Mouse (Mus musculus) embryonic facial prominence, embryonic 12.5 days (tissue): ENCODE measurements around the gene Gm7579. TPM values are rescaled to one million over a fixed set of nuclear protein-coding genes. Genes with fewer than 3 reads are reported as not detected.
"Not testable (repeated sequence)": the region's sequence is repeated elsewhere in the genome, so short reads cannot be mapped to it uniquely, and the experiment has no call there.

ENCODE experiments used
- ATAC-seq: fragments of 200-750 bp; cut with Nextera tagmentation; 2 replicates; pipeline ENCODE4 v1.8.0; 2017; ENCODE audit not compliant: insufficient number of reproducible peaks, insufficient read depth, low FRiP score, low TSS enrichment
- H3K27ac ChIP-seq: fragments of 300-500 bp; sonication (generic); 2 replicates; pipeline ENCODE4 v1.5.1; 2016; ENCODE audit warnings: mild to moderate bottlenecking
- H3K27me3 ChIP-seq: fragments of 300-500 bp; sonication (generic); 2 replicates; pipeline ENCODE4 v1.6.1; 2016; ENCODE audit warnings: mild to moderate bottlenecking, moderate library complexity
- H3K36me3 ChIP-seq: fragments of 300-500 bp; sonication (generic); 2 replicates; pipeline ENCODE4 v1.6.1; 2016; ENCODE audit warnings: mild to moderate bottlenecking
- H3K4me1 ChIP-seq: fragments of 300-500 bp; sonication (generic); 2 replicates; pipeline ENCODE4 v1.6.1; 2016
- H3K4me2 ChIP-seq: fragments of 300-500 bp; sonication (generic); replicated peaks from 2 replicates; pipeline ENCODE4 v1.6.1; 2016; ENCODE audit warnings: mild to moderate bottlenecking, moderate library complexity
- H3K4me3 ChIP-seq: fragments of 300-500 bp; sonication (generic); 2 replicates; pipeline ENCODE4 v1.5.1; 2016; ENCODE audit warnings: mild to moderate bottlenecking
- H3K9ac ChIP-seq: fragments of 300-500 bp; sonication (generic); 2 replicates; pipeline ENCODE4 v1.6.1; 2016; ENCODE audit warnings: mild to moderate bottlenecking, moderate library complexity
- H3K9me3 ChIP-seq: fragments of 300-500 bp; sonication (generic); 2 replicates; pipeline ENCODE4 v1.6.1; 2016; ENCODE audit warnings: mild to moderate bottlenecking, moderate library complexity
- WGBS: fragments of 180-500 bp; shearing (Covaris S2); methylation state at CpG from one replicate; pipeline ENCODE4 v1.1.7; 2016; 5-methylcytosine and 5-hydroxymethylcytosine counted together
- polyA plus RNA-seq: library from polyadenylated mRNA; unstranded; fragments of >200 nt; fragmentation: Nextera tagmentation; extraction: Ambion mirVana; gene quantifications from 2 replicates; pipeline ENCODE4 v1.2.1, GENCODE M21; 2016

Gene Gm7579
- not detected in 2 replicates for polyA plus RNA-seq

DNA sequence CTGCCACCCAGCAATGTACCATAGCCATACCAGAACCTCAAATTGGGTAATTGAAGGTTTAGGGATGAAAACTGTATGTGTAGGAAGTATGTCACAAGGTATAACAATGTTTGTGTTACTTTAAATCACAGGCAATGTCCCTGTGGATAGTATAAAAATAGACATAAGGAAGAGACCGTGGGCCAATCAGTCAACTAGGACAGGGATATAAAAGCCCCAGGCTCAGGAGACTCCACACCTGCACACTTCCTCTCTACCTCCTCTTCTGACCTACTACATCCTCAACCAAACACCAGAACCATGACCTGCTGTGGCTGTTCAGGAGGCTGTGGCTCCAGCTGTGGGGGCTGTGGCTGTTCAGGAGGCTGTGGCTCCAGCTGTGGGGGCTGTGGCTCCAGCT lies at the start of gene Gm7579:
Gene Gm7579, plus strand, starts transcription at position 301 of the 400 bp plus-strand sequence.
- H3K27ac ChIP-seq: no peak within 1 kb of the TSS
- H3K4me3 ChIP-seq: no peak within 1 kb of the TSS
- no peaks in the 10 kb centered on the region for H3K36me3 ChIP-seq
- ATAC-seq: no peak
- H3K27me3 ChIP-seq: no peaks in the 10 kb centered on the region
- 78% methylated on average over 1 of the region's 1 CpGs for WGBS
- no peaks in the 10 kb centered on the region for H3K9me3 ChIP-seq
- no peak within 1 kb of the TSS for H3K4me2 ChIP-seq
- no peak within 1 kb of the TSS for H3K9ac ChIP-seq
- H3K4me1 ChIP-seq: no peaks in the 10 kb centered on the region

- ATAC-seq, H3K4me2 ChIP-seq, H3K36me3 ChIP-seq, H3K9ac ChIP-seq, H3K4me1 ChIP-seq, H3K27me3 ChIP-seq, H3K4me3 ChIP-seq, H3K9me3 ChIP-seq, H3K27ac ChIP-seq: not testable (repeated sequence)
Observed at GRCm38 (mm10) chr7:142165639-142166038, 46.0 kb upstream of the Gm7579 start, which contains the start of gene Gm4553. Gene Gm4553, minus strand, starts transcription at chr7:142165739.

DNA sequence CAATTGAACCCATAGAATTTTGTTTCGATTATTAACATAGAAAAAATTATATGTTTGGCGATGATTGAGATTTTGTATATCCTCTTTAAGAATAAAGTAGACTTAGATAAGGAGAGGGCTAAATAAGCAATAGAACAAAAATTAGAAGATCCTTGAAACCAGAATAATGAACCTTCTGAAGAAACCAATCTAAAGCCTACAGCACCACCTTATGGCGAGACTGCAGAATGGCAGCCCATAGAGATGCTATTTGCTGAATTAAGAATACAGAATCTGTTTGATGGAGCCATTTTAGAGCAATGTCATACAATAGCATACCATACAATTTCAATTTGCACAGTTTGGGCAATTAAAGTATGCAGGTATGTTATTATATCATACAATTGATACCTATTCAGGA lies 41.8 kb upstream of the Gm7579 start:
- no peaks in the 10 kb centered on the region for H3K27me3 ChIP-seq
- no peak for ATAC-seq
- WGBS: 43% methylated on average over 3 of the region's 3 CpGs
- no peak overlapping the region for H3K9ac ChIP-seq
- H3K27ac ChIP-seq: no peak overlapping the region
- H3K4me3 ChIP-seq: no peak overlapping the region
- no peaks in the 10 kb centered on the region for H3K9me3 ChIP-seq
- no peak overlapping the region for H3K4me2 ChIP-seq
- no peaks in the 10 kb centered on the region for H3K36me3 ChIP-seq
- H3K4me1 ChIP-seq: no peaks in the 10 kb centered on the region

- not testable (repeated sequence) for H3K4me3 ChIP-seq, H3K4me2 ChIP-seq, H3K27me3 ChIP-seq, H3K36me3 ChIP-seq, H3K9me3 ChIP-seq, H3K27ac ChIP-seq, H3K9ac ChIP-seq, H3K4me1 ChIP-seq, ATAC-seq
Observed at GRCm38 (mm10) chr7:142175905-142176304, 35.8 kb upstream of the Gm7579 start, which contains the start of gene Krtap5-2. Gene Krtap5-2, minus strand, starts transcription at chr7:142176005.

DNA sequence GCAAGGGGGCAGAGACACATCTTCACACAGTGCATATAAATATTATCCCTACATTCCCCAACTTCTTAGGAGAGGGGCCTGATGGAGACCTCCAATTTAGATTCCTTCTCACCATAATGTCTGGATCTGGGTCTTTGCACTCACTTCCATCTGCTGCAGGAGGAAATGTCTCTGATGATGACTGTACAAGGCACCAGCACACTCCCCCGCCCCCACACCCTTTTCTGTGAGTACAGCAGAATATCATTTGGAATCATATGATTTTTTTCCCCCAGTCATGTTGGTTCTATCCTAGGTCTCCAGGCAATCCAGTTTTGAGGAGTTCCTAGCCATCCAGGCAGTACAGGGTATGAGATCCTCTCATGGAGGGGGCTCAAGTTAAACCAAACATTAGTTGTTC lies 33.0 kb upstream of the Gm7579 start:
- no peaks in the 10 kb centered on the region for H3K4me1 ChIP-seq
- H3K27me3 ChIP-seq: no peaks in the 10 kb centered on the region
- H3K9me3 ChIP-seq: no peaks in the 10 kb centered on the region
- H3K27ac ChIP-seq: no peak overlapping the region
- WGBS: 82% methylated on average over 1 of the region's 1 CpGs
- no peaks in the 10 kb centered on the region for H3K36me3 ChIP-seq
- no peak overlapping the region for H3K4me3 ChIP-seq
- no peak overlapping the region for H3K4me2 ChIP-seq
- no peak for ATAC-seq
- no peak overlapping the region for H3K9ac ChIP-seq

GRCm38 (mm10) chr7:142181021-142181420 lies 30.6 kb upstream of the Gm7579 start:
- Histone ChIP-seq H3K4me2 (no peak overlapping the region), H3K9me3 (no peaks in the 10 kb centered on the region), H3K9ac (no peak overlapping the region), H3K27ac (no peak overlapping the region), H3K27me3 (no peaks in the 10 kb centered on the region), H3K36me3 (no peaks in the 10 kb centered on the region), H3K4me3 (no peak overlapping the region), H3K4me1 (no peaks in the 10 kb centered on the region)
- no peak for ATAC-seq
- 67% methylated on average over 1 of the region's 1 CpGs for WGBS

DNA sequence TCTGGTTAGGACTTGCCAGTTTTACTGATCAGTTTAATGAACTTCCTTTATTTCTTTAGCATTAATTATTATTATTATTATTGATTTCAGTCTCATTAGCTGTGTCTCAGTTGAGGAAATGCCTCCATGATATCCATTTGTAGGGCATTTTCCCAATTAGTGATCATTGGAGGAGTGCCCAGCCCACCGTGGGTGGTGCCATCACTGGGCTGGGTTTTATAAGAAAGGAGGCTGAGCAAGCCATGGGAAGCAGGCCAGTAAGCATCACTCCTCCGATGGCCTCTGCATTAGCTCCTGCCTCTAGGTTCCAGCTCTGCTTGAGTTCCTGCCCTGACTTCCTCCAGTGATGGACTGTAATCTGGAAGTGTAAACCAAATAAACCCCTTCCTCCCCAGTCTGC lies 23.5 kb upstream of the Gm7579 start:
- H3K27me3 ChIP-seq: 0 out of 2 replicates have a peak, but pooled peaks cover 4% of the 10 kb centered on the region
- ATAC-seq: no peak
- no peaks in the 10 kb centered on the region for H3K9me3 ChIP-seq
- H3K36me3 ChIP-seq: no peaks in the 10 kb centered on the region
- WGBS: 76% methylated on average over 2 of the region's 2 CpGs
- no peak overlapping the region for H3K9ac ChIP-seq
- no peak overlapping the region for H3K4me2 ChIP-seq
- no peak overlapping the region for H3K27ac ChIP-seq
- no peak overlapping the region for H3K4me3 ChIP-seq
- no peaks in the 10 kb centered on the region for H3K4me1 ChIP-seq

DNA sequence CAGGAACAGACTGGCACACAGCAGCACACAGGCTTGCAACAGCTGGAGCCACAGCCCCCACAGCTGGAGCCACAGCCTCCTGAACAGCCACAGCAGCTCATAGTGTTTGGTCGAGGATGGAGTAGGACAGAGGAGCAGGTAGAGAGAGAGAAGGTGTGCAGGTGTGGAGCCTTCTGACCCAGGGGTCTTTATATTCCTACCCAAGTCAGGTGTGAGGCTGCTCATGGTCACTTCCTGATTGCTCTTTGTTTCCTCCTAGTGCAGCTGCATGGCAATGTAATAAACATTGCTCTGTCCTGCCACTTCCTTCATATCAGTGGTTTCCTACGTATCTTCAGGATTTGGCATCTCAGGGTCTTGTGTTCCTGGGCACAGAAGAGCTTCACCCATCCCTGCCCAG lies 21.4 kb upstream of the Gm7579 start, which contains the start of gene Gm10153:
Gene Gm10153, minus strand, starts transcription at position 101 of the 400 bp plus-strand sequence.
- no peaks in the 10 kb centered on the region for H3K4me1 ChIP-seq
- no peak within 1 kb of the TSS for H3K4me2 ChIP-seq
- H3K36me3 ChIP-seq: no peaks in the 10 kb centered on the region
- H3K27me3 ChIP-seq: 0 out of 2 replicates have a peak, but pooled peaks cover 4% of the 10 kb centered on the region
- H3K27ac ChIP-seq: no peak within 1 kb of the TSS
- no peak for ATAC-seq
- WGBS: 55% methylated on average over 2 of the region's 2 CpGs
- H3K9ac ChIP-seq: no peak within 1 kb of the TSS
- no peak within 1 kb of the TSS for H3K4me3 ChIP-seq
- no peaks in the 10 kb centered on the region for H3K9me3 ChIP-seq

DNA sequence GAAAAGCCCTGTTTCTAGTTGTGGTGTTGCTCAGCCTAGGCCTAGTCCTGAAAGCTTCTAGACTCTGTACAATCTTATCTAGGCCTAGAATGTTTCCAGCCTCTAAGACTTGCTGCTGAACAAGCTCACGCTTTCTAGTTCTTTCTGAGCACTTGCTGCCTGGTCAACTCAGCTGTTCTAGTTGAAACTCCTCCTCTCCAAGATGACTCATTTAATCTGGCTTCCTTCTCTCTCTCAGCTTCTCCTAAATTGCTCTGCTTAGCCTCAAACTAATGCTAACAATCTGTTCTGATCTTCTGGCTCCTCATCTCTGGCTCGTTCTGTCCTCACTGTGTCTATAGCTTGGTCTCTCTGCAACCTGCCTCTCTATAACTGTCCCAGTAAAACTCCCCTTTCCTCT lies 12.9 kb upstream of the Gm7579 start:
- no peak overlapping the region for H3K27ac ChIP-seq
- no peaks in the 10 kb centered on the region for H3K9me3 ChIP-seq
- H3K4me1 ChIP-seq: no peaks in the 10 kb centered on the region
- H3K36me3 ChIP-seq: no peaks in the 10 kb centered on the region
- H3K4me2 ChIP-seq: no peak overlapping the region
- 74% methylated on average over 2 of the region's 2 CpGs for WGBS
- ATAC-seq: no peak
- no peak overlapping the region for H3K4me3 ChIP-seq
- H3K9ac ChIP-seq: no peak overlapping the region
- peaks cover 4% of the 10 kb centered on the region; the same call in 1 of the 2 replicates for H3K27me3 ChIP-seq

GRCm38 (mm10) chr7:142201064-142201463 lies 10.6 kb upstream of the Gm7579 start, which contains the start of gene Krtap5-3:
Gene Krtap5-3, plus strand, starts transcription at chr7:142201364.
- Histone ChIP-seq H3K4me3 (no peak within 1 kb of the TSS), H3K4me1 (no peaks in the 10 kb centered on the region), H3K27me3 (peaks cover 4% of the 10 kb centered on the region; the same call in 1 of the 2 replicates), H3K4me2 (no peak within 1 kb of the TSS), H3K27ac (no peak within 1 kb of the TSS), H3K9ac (no peak within 1 kb of the TSS), H3K36me3 (no peaks in the 10 kb centered on the region), H3K9me3 (no peaks in the 10 kb centered on the region)
- ATAC-seq: no peak
- WGBS: 59% methylated on average over 1 of the region's 1 CpGs

- Histone ChIP-seq H3K9ac (no peak overlapping the region), H3K27ac (no peak overlapping the region)
Observed at GRCm38 (mm10) chr7:142205488-142205887, 6.2 kb upstream of the Gm7579 start.

DNA sequence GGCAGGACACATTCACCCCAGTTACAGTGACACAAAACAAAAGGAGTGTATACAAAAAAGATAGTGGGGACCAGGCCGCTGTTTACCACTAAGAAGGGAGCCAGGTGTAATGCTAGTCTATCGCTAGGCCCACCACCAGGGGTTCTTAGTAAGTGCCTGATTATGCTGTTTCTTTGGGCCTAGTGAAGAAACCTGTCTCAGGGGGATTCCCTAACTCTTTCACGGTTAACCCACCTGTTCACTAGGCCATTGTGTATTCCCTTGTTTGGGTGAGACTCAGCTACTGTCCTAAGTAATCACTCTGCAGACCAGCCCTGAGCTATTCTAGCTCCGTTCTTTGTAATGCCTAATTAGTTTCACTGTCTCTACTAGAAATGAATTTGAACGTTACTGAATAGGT lies 4.8 kb upstream of the Gm7579 start:
- H3K9me3 ChIP-seq, H3K27me3 ChIP-seq, H3K4me2 ChIP-seq, H3K27ac ChIP-seq, ATAC-seq, H3K4me1 ChIP-seq, H3K9ac ChIP-seq, H3K4me3 ChIP-seq, H3K36me3 ChIP-seq: not testable (repeated sequence)
- WGBS: 75% methylated on average over 5 of the region's 5 CpGs

More at GRCm38 (mm10) chr7:142205488-142205887, 6.2 kb upstream of the Gm7579 start:
- H3K36me3 ChIP-seq: no peaks in the 10 kb centered on the region
- peaks cover 4% of the 10 kb centered on the region; the same call in 1 of the 2 replicates for H3K27me3 ChIP-seq
- no peaks in the 10 kb centered on the region for H3K9me3 ChIP-seq
- no peak overlapping the region for H3K4me3 ChIP-seq
- no peaks in the 10 kb centered on the region for H3K4me1 ChIP-seq
- H3K4me2 ChIP-seq: no peak overlapping the region
- no peak for ATAC-seq

- not testable (repeated sequence) for H3K27me3 ChIP-seq, H3K4me1 ChIP-seq, H3K9ac ChIP-seq, ATAC-seq, H3K27ac ChIP-seq, H3K4me2 ChIP-seq, H3K36me3 ChIP-seq, H3K4me3 ChIP-seq, H3K9me3 ChIP-seq
- WGBS: 56% methylated on average over 1 of the region's 1 CpGs
Observed at GRCm38 (mm10) chr7:142212136-142212535, 477 bp downstream of the Gm7579 start.
